Mouse (Mus musculus) lung, adult 2 months (tissue): ENCODE results near the gene Mff.

Experiments
- CTCF ChIP-seq: fragments of 200-500 bp; IDR thresholded peaks from 2 replicates; pipeline ENCODE4 v1.5.1; 2011; ENCODE audit warnings: mild to moderate bottlenecking, low read length, control low read depth; ENCODE audit not compliant: insufficient read depth
- POLR2A ChIP-seq: fragments of 200-500 bp; IDR thresholded peaks from 2 replicates; pipeline ENCODE4 v1.6.1; 2011; ENCODE audit warnings: low read depth, mild to moderate bottlenecking, control low read depth, low read length, borderline replicate concordance; ENCODE audit errors: extremely low read depth

GRCm38 (mm10) chr1:82725875-82726185 lies 1.1 kb downstream of the Mff start:
- TF ChIP-seq POLR2A (no peak), CTCF (no peak)
